Mouse (Mus musculus) right cerebral cortex, postnatal 10 days (tissue): Measurements from ENCODE around the gene St3gal2.
A peak's percentile ranks its signal among the peaks of the same experiment; 100 is the strongest.
"Not testable (repeated sequence)": the region's sequence is repeated elsewhere in the genome, so short reads cannot be mapped to it uniquely, and the experiment has no call there.

ENCODE experiments used
- DNase-seq, 2 experiments: peaks; one replicate each; pipeline ENCODE4 v3.0.0; 2021; ENCODE audit warnings: low spot score in 2 of 2

Gene St3gal2

GRCm38 (mm10) chr8:110944276-110944876 is 24.7 kb downstream of the St3gal2 start:
- DNase-seq, result no peak

- no peak for DNase-seq
Observed at GRCm38 (mm10) chr8:110945716-110946115, 26.0 kb downstream of the St3gal2 start.

- DNase-seq, result no peak
Observed at GRCm38 (mm10) chr8:110950065-110950484, 30.4 kb downstream of the St3gal2 start.

- DNase-seq, result no peak
Observed at GRCm38 (mm10) chr8:110954776-110955175, 35.1 kb downstream of the St3gal2 start.

- DNase-seq, result no peak
Observed at GRCm38 (mm10) chr8:110956619-110957450, 37.1 kb downstream of the St3gal2 start.

GRCm38 (mm10) chr8:110957471-110957870 is 37.7 kb downstream of the St3gal2 start:
- DNase-seq, result no peak

GRCm38 (mm10) chr8:110958135-110958534 is 38.4 kb downstream of the St3gal2 start:
- DNase-seq, result no peak

- not testable (repeated sequence) for DNase-seq
Observed at GRCm38 (mm10) chr8:110958553-110958952, 38.8 kb downstream of the St3gal2 start.

- DNase-seq, result no peak
Observed at GRCm38 (mm10) chr8:110959071-110959780, 39.5 kb downstream of the St3gal2 start.

- no peak for DNase-seq
Observed at GRCm38 (mm10) chr8:110959906-110960305, 40.2 kb downstream of the St3gal2 start.

- no peak for DNase-seq
Observed at GRCm38 (mm10) chr8:110963051-110963450, 43.3 kb downstream of the St3gal2 start.

- DNase-seq, result no peak
Observed at GRCm38 (mm10) chr8:110964666-110965065, 44.9 kb downstream of the St3gal2 start.

- peak; percentile 45 to 65 for DNase-seq
Observed at GRCm38 (mm10) chr8:110965594-110965993, 45.9 kb downstream of the St3gal2 start.

GRCm38 (mm10) chr8:110966586-110966985 is 46.9 kb downstream of the St3gal2 start:
- no peak for DNase-seq

- DNase-seq, result peak in 1 of 2 experiments; percentile 45
Observed at GRCm38 (mm10) chr8:110967326-110967725, 47.6 kb downstream of the St3gal2 start.

- DNase-seq, result peak; percentile 96 to 97
Observed at GRCm38 (mm10) chr8:110969910-110970770, 50.4 kb downstream of the St3gal2 start.

GRCm38 (mm10) chr8:110976532-110976931 is 56.8 kb downstream of the St3gal2 start:
- DNase-seq, result not testable (repeated sequence)

GRCm38 (mm10) chr8:110977987-110978386 is 58.3 kb downstream of the St3gal2 start:
- not testable (repeated sequence) for DNase-seq

- DNase-seq, result no peak
Observed at GRCm38 (mm10) chr8:110981304-110981703, 61.6 kb downstream of the St3gal2 start.

- no peak for DNase-seq
Observed at GRCm38 (mm10) chr8:110987805-110988744, 68.4 kb downstream of the St3gal2 start.
